Mouse (Mus musculus) brain, embryonic 14.5 days (tissue): ENCODE results near the gene Mgat4a.

Source experiments
- CTCF ChIP-seq: fragments of 200-500 bp; IDR thresholded peaks from 2 replicates; pipeline ENCODE4 v1.5.1; 2012; ENCODE audit warnings: inconsistent platforms, mild to moderate bottlenecking, moderate library complexity, borderline replicate concordance; ENCODE audit not compliant: insufficient read depth, insufficient read length; ENCODE audit errors: extremely low read depth
- POLR2A ChIP-seq: fragments of 200-500 bp; IDR thresholded peaks from 2 replicates; pipeline ENCODE4 v1.6.1; 2012; ENCODE audit warnings: mild to moderate bottlenecking, inconsistent platforms, borderline replicate concordance; ENCODE audit not compliant: poor library complexity, insufficient read depth, insufficient read length, severe bottlenecking; ENCODE audit errors: extremely low read depth

- no peak for TF ChIP-seq CTCF
- TF ChIP-seq POLR2A = no peak
Measured at GRCm38 (mm10) chr1:37505348-37505730, 35.5 kb downstream of the Mgat4a start.
